ENCODE assay signal across 9 mouse cellular contexts in the genomic region with DNA sequence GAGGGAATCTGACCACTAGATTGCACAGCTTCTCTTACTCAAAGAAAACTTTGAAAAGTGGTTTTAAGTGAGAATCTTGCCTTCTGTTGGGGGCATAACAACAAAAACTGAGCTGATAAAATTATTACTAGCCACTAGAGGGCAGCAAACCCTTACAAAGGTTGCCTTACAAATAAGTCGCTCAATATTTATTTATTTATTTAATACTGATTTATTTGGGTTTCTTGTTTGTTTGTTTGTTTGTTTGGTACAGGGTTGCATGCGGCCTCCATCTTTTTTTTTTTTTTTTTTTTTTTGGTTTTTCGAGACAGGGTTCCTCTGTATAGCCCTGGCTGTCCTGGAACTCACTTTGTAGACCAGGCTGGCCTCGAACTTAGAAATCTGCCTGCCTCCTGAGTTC. TPM values are rescaled to one million over a fixed set of nuclear protein-coding genes. Genes with fewer than 3 reads are reported as not detected.
DNase-seq lines count a peak whose midpoint lies in the region; ATAC-seq and TF ChIP-seq lines count a peak whose summit lies in the region.
"Had no signal": no experiment of that assay in that cellular context is flagged by ENCODE, and none has a peak within 500 bp of the region (broad histone marks: within the 10 kb centered on the region; RNA-seq: fewer than 3 reads in every experiment).

No protein-coding gene starts in this region.

- H3K9ac ChIP-seq in kidney, embryonic 14.5 days (ENCODE audit: low read depth, low read length): no peak overlapping the region
- no peak overlapping the region for H3K9ac ChIP-seq in neural tube, embryonic 15.5 days (replicated peaks)
- H3K9ac ChIP-seq: limb, embryonic 15.5 days had no signal

- no peaks in the 10 kb centered on the region for H3K36me3 ChIP-seq in kidney, embryonic 14.5 days (ENCODE audit: control insufficient read depth, insufficient read depth, low read length)
- H3K36me3 ChIP-seq in E14TG2a.4 (ENCODE audit: insufficient read depth, low read length): no peaks in the 10 kb centered on the region
- H3K36me3 ChIP-seq in neural tube, embryonic 15.5 days: no peaks in the 10 kb centered on the region
- H3K36me3 ChIP-seq: limb, embryonic 15.5 days had no signal

- H3K4me2 ChIP-seq in kidney, embryonic 14.5 days (replicated peaks; ENCODE audit: low read depth, low read length): no peak overlapping the region
- no peak overlapping the region for H3K4me2 ChIP-seq in neural tube, embryonic 15.5 days
- H3K4me2 ChIP-seq: limb, embryonic 15.5 days had no signal

- H3K4me3 ChIP-seq in kidney, embryonic 14.5 days (ENCODE audit: low read length): no peak overlapping the region
- H3K4me3 ChIP-seq in E14TG2a.4 (replicated peaks; ENCODE audit: low read length): no peak overlapping the region
- H3K4me3 ChIP-seq in neural tube, embryonic 15.5 days (replicated peaks): no peak overlapping the region
- H3K4me3 ChIP-seq: limb, embryonic 15.5 days had no signal

- H3K9me3 ChIP-seq in kidney, embryonic 14.5 days (ENCODE audit: control insufficient read depth, low read length): no peaks in the 10 kb centered on the region
- 0 out of 2 replicates have a peak, but pooled peaks cover 2% of the 10 kb centered on the region for H3K9me3 ChIP-seq in E14TG2a.4 (ENCODE audit: low read length)
- no peaks in the 10 kb centered on the region for H3K9me3 ChIP-seq in neural tube, embryonic 15.5 days (replicated peaks)
- H3K9me3 ChIP-seq: limb, embryonic 15.5 days had no signal

- no peak for ATAC-seq in kidney, embryonic 14.5 days (ENCODE audit: low FRiP score, low TSS enrichment)
- 0 out of 2 replicates have a peak, but pooled peaks have one; percentile 12 for ATAC-seq in granulocyte monocyte progenitor cell, adult 5-6 weeks (replicated peaks; ENCODE audit: poor library complexity, severe bottlenecking)
- ATAC-seq in neutrophil, adult 5-6 weeks (ENCODE audit: extremely low read depth, insufficient number of reproducible peaks, low FRiP score, poor library complexity, severe bottlenecking): 0 out of 2 replicates have a peak, but pooled peaks have one; percentile 27
- no peak for ATAC-seq in megakaryocyte-erythroid progenitor cell, adult 5-6 weeks (replicated peaks; ENCODE audit: low FRiP score, low TSS enrichment, poor library complexity, severe bottlenecking)
- no peak for ATAC-seq in neural tube, embryonic 15.5 days (ENCODE audit: low FRiP score)

- no peak overlapping the region for H3K27ac ChIP-seq in kidney, embryonic 14.5 days (ENCODE audit: low read depth, low read length)
- H3K27ac ChIP-seq in neural tube, embryonic 15.5 days (replicated peaks): no peak overlapping the region
- H3K27ac ChIP-seq: limb, embryonic 15.5 days had no signal

- TF ChIP-seq CTCF in E14TG2a.4 (conservative IDR thresholded peaks at IDR 0.05; ENCODE audit: low read length): peak; percentile 52

- peak; percentile 55 for DNase-seq in kidney, postnatal 14 days
- DNase-seq in T-cell, adult 2 months (ENCODE audit: low spot score): peak; percentile 31

- WGBS in kidney, embryonic 14.5 days: 34% methylated on average over 3 of the region's 4 CpGs
- WGBS in neural tube, embryonic 15.5 days: 33% methylated on average over 4 of the region's 4 CpGs

- H3K27me3 ChIP-seq in kidney, embryonic 14.5 days (ENCODE audit: control insufficient read depth, insufficient read depth, low read length): no peaks in the 10 kb centered on the region
- no peaks in the 10 kb centered on the region for H3K27me3 ChIP-seq in E14TG2a.4 (ENCODE audit: insufficient read depth, low read length)
- 0 out of 2 replicates have a peak, but pooled peaks cover 3% of the 10 kb centered on the region for H3K27me3 ChIP-seq in neural tube, embryonic 15.5 days (replicated peaks)
- H3K27me3 ChIP-seq: limb, embryonic 15.5 days had no signal

- no peaks in the 10 kb centered on the region for H3K4me1 ChIP-seq in kidney, embryonic 14.5 days (ENCODE audit: control insufficient read depth, insufficient read depth, low read length)
- H3K4me1 ChIP-seq in E14TG2a.4 (replicated peaks; ENCODE audit: low read depth, low read length): peaks cover 36% of the 10 kb centered on the region
- H3K4me1 ChIP-seq in neural tube, embryonic 15.5 days: no peaks in the 10 kb centered on the region
- H3K4me1 ChIP-seq: limb, embryonic 15.5 days had no signal

RNA-seq across cellular contexts. Expression of a gene that starts 31.3 kb away (rescaled TPM):
- 88.3 and 103 TPM in 2 replicates for polyA plus RNA-seq in kidney, embryonic 14.5 days (2014; fragmentation: Nextera tagmentation; extraction: Ambion mirVana)
- total RNA-seq in granulocyte monocyte progenitor cell, adult 5-6 weeks (2014; fragmentation: Nextera tagmentation): 77.6 and 89.9 TPM in 2 replicates
- total RNA-seq in granulocyte monocyte progenitor cell, adult 5-6 weeks (2017): 131 and 135 TPM in 2 replicates
- 72.9 and 85.4 TPM in 2 replicates for total RNA-seq in neutrophil, adult 5-6 weeks (2017)
- 43.2 and 50.0 TPM in 2 replicates for total RNA-seq in megakaryocyte-erythroid progenitor cell, adult 5-6 weeks (2014; fragmentation: Nextera tagmentation)
- 72.6 and 87.5 TPM in 2 replicates for total RNA-seq in megakaryocyte-erythroid progenitor cell, adult 5-6 weeks (2017)
- polyA plus RNA-seq in neural tube, embryonic 15.5 days (2015; fragmentation: Nextera tagmentation; extraction: Ambion mirVana): 83.8 and 132 TPM in 2 replicates

RNA-seq across cellular contexts. Expression of a gene that starts 47.3 kb away (rescaled TPM):
- polyA plus RNA-seq in kidney, embryonic 14.5 days (2014; fragmentation: Nextera tagmentation; extraction: Ambion mirVana): 18.3 and 22.0 TPM in 2 replicates
- total RNA-seq in granulocyte monocyte progenitor cell, adult 5-6 weeks (2014; fragmentation: Nextera tagmentation): 21.8 and 32.0 TPM in 2 replicates
- 16.8 and 22.9 TPM in 2 replicates for total RNA-seq in granulocyte monocyte progenitor cell, adult 5-6 weeks (2017)
- 39.3 and 44.8 TPM in 2 replicates for total RNA-seq in neutrophil, adult 5-6 weeks (2017)
- total RNA-seq in megakaryocyte-erythroid progenitor cell, adult 5-6 weeks (2014; fragmentation: Nextera tagmentation): 29.1 and 44.1 TPM in 2 replicates
- 19.2 and 23.6 TPM in 2 replicates for total RNA-seq in megakaryocyte-erythroid progenitor cell, adult 5-6 weeks (2017)
- 72.4 and 79.1 TPM in 2 replicates for polyA plus RNA-seq in neural tube, embryonic 15.5 days (2015; fragmentation: Nextera tagmentation; extraction: Ambion mirVana)

Comparison
In these comparisons a context has a peak if more than half of its experiments do, and no peak if none do; other contexts are left out.
1. ATAC-seq: peak in granulocyte monocyte progenitor cell, adult 5-6 weeks (single experiment) and neutrophil, adult 5-6 weeks (single experiment); none in kidney, embryonic 14.5 days (single experiment), megakaryocyte-erythroid progenitor cell, adult 5-6 weeks (single experiment) and neural tube, embryonic 15.5 days (single experiment).